Mouse (Mus musculus): Measurements from ENCODE around the gene Fads2. TPM values are rescaled to one million over a fixed set of nuclear protein-coding genes. Genes with fewer than 3 reads are reported as not detected.

Fads2 gene
- polyA plus RNA-seq, 1 experiment: 115 TPM

- no peak overlapping the region for H3K27ac ChIP-seq (ENCODE audit: insufficient read depth, low read length)
- TF ChIP-seq POLR2A (IDR thresholded peaks at IDR 0.05; ENCODE audit: borderline replicate concordance, insufficient read depth, low read length) (no peak), CTCF (IDR thresholded peaks at IDR 0.05; ENCODE audit: borderline replicate concordance, insufficient read depth, low read depth, low read length) (no peak)
- DNase-seq: no peak
- H3K4me3 ChIP-seq (replicated peaks; ENCODE audit: insufficient read depth, low read depth, low read length): no peak overlapping the region
- WGBS: 82% methylated on average over 1 of the region's 1 CpGs
- no peaks in the 10 kb centered on the region for H3K4me1 ChIP-seq (ENCODE audit: control insufficient read depth, insufficient read depth, low read length)
- no peaks in the 10 kb centered on the region for H3K27me3 ChIP-seq (ENCODE audit: control insufficient read depth, insufficient read depth, low read length)
These were observed 6.6 kb upstream of the Fads2 start for GRCm38 (mm10) chr19:10108129-10108528.

- 84% methylated on average over 5 of the region's 5 CpGs for WGBS
- no peak for TF ChIP-seq CTCF (IDR thresholded peaks at IDR 0.05; ENCODE audit: borderline replicate concordance, insufficient read depth, low read depth, low read length)
- TF ChIP-seq POLR2A (IDR thresholded peaks at IDR 0.05; ENCODE audit: borderline replicate concordance, insufficient read depth, low read length): no peak
- no peak for DNase-seq
These were observed 5.6 kb upstream of the Fads2 start for GRCm38 (mm10) chr19:10107051-10107611.

GRCm38 (mm10) chr19:10106634-10107033, 5.1 kb upstream of the Fads2 start:
- H3K27me3 ChIP-seq (ENCODE audit: control insufficient read depth, insufficient read depth, low read length): no peaks in the 10 kb centered on the region
- no peak for TF ChIP-seq CTCF (IDR thresholded peaks at IDR 0.05; ENCODE audit: borderline replicate concordance, insufficient read depth, low read depth, low read length)
- no peak for DNase-seq
- H3K27ac ChIP-seq (ENCODE audit: insufficient read depth, low read length): no peak overlapping the region
- 89% methylated on average over 2 of the region's 2 CpGs for WGBS
- H3K4me1 ChIP-seq (ENCODE audit: control insufficient read depth, insufficient read depth, low read length): no peaks in the 10 kb centered on the region
- no peak overlapping the region for H3K4me3 ChIP-seq (replicated peaks; ENCODE audit: insufficient read depth, low read depth, low read length)

More at GRCm38 (mm10) chr19:10107051-10107611, 5.6 kb upstream of the Fads2 start:
- H3K27ac ChIP-seq (ENCODE audit: insufficient read depth, low read length): no peak overlapping the region
- no peaks in the 10 kb centered on the region for H3K4me1 ChIP-seq (ENCODE audit: control insufficient read depth, insufficient read depth, low read length)
- H3K27me3 ChIP-seq (ENCODE audit: control insufficient read depth, insufficient read depth, low read length): no peaks in the 10 kb centered on the region
- H3K4me3 ChIP-seq (replicated peaks; ENCODE audit: insufficient read depth, low read depth, low read length): no peak overlapping the region

GRCm38 (mm10) chr19:10105034-10105493, 3.5 kb upstream of the Fads2 start:
- Histone ChIP-seq H3K4me1 (ENCODE audit: control insufficient read depth, insufficient read depth, low read length) (no peaks in the 10 kb centered on the region), H3K4me3 (replicated peaks; ENCODE audit: insufficient read depth, low read depth, low read length) (no peak overlapping the region), H3K27me3 (ENCODE audit: control insufficient read depth, insufficient read depth, low read length) (no peaks in the 10 kb centered on the region), H3K27ac (ENCODE audit: insufficient read depth, low read length) (no peak overlapping the region)
- 92% methylated on average over 10 of the region's 10 CpGs for WGBS
- TF ChIP-seq POLR2A (IDR thresholded peaks at IDR 0.05; ENCODE audit: borderline replicate concordance, insufficient read depth, low read length): no peak
- no peak for TF ChIP-seq CTCF (IDR thresholded peaks at IDR 0.05; ENCODE audit: borderline replicate concordance, insufficient read depth, low read depth, low read length)
- no peak for DNase-seq

GRCm38 (mm10) chr19:10104234-10104633, 2.7 kb upstream of the Fads2 start:
- Histone ChIP-seq H3K27ac (ENCODE audit: insufficient read depth, low read length) (no peak overlapping the region), H3K27me3 (ENCODE audit: control insufficient read depth, insufficient read depth, low read length) (no peaks in the 10 kb centered on the region), H3K4me3 (replicated peaks; ENCODE audit: insufficient read depth, low read depth, low read length) (no peak overlapping the region), H3K4me1 (ENCODE audit: control insufficient read depth, insufficient read depth, low read length) (no peaks in the 10 kb centered on the region)
- no peak for DNase-seq
- WGBS: 57% methylated on average over 6 of the region's 6 CpGs
- TF ChIP-seq CTCF (IDR thresholded peaks at IDR 0.05; ENCODE audit: borderline replicate concordance, insufficient read depth, low read depth, low read length) (no peak), POLR2A (IDR thresholded peaks at IDR 0.05; ENCODE audit: borderline replicate concordance, insufficient read depth, low read length) (no peak)

- 6% methylated on average over 22 of the region's 25 CpGs for WGBS
- peak overlapping the region; percentile 45 for H3K4me3 ChIP-seq (replicated peaks; ENCODE audit: insufficient read depth, low read depth, low read length)
- H3K27me3 ChIP-seq (ENCODE audit: control insufficient read depth, insufficient read depth, low read length): no peaks in the 10 kb centered on the region
- H3K4me1 ChIP-seq (ENCODE audit: control insufficient read depth, insufficient read depth, low read length): no peaks in the 10 kb centered on the region
- no peak for TF ChIP-seq POLR2A (IDR thresholded peaks at IDR 0.05; ENCODE audit: borderline replicate concordance, insufficient read depth, low read length)
- TF ChIP-seq CTCF (IDR thresholded peaks at IDR 0.05; ENCODE audit: borderline replicate concordance, insufficient read depth, low read depth, low read length): no peak
- no peak for DNase-seq
- H3K27ac ChIP-seq (ENCODE audit: insufficient read depth, low read length): no peak overlapping the region
These were observed 631 bp upstream of the Fads2 start for GRCm38 (mm10) chr19:10102054-10102700.

- WGBS: 1% methylated on average over 21 of the region's 21 CpGs
- peak overlapping the region; percentile 45 for H3K4me3 ChIP-seq (replicated peaks; ENCODE audit: insufficient read depth, low read depth, low read length)
- H3K27me3 ChIP-seq (ENCODE audit: control insufficient read depth, insufficient read depth, low read length): no peaks in the 10 kb centered on the region
- peak; percentile 21; the same call in 1 of the 2 replicates for TF ChIP-seq CTCF (IDR thresholded peaks at IDR 0.05; ENCODE audit: borderline replicate concordance, insufficient read depth, low read depth, low read length)
- no peak for TF ChIP-seq POLR2A (IDR thresholded peaks at IDR 0.05; ENCODE audit: borderline replicate concordance, insufficient read depth, low read length)
- no peaks in the 10 kb centered on the region for H3K4me1 ChIP-seq (ENCODE audit: control insufficient read depth, insufficient read depth, low read length)
- DNase-seq: peak; percentile 43 to 44
- H3K27ac ChIP-seq (ENCODE audit: insufficient read depth, low read length): no peak overlapping the region
These were observed 895 bp downstream of the Fads2 start for GRCm38 (mm10) chr19:10100631-10101071.

- no peaks in the 10 kb centered on the region for H3K4me1 ChIP-seq (ENCODE audit: control insufficient read depth, insufficient read depth, low read length)
- WGBS: 64% methylated on average over 5 of the region's 5 CpGs
These were observed 3.7 kb downstream of the Fads2 start for GRCm38 (mm10) chr19:10097826-10098225.

More at GRCm38 (mm10) chr19:10097826-10098225, 3.7 kb downstream of the Fads2 start:
- DNase-seq: peak in 1 of 2 experiments; percentile 10
- Histone ChIP-seq H3K27me3 (ENCODE audit: control insufficient read depth, insufficient read depth, low read length) (no peaks in the 10 kb centered on the region), H3K4me3 (replicated peaks; ENCODE audit: insufficient read depth, low read depth, low read length) (no peak overlapping the region), H3K27ac (ENCODE audit: insufficient read depth, low read length) (no peak overlapping the region)
- no peak for TF ChIP-seq CTCF (IDR thresholded peaks at IDR 0.05; ENCODE audit: borderline replicate concordance, insufficient read depth, low read depth, low read length)

Measured in cerebellum, adult 2 months (tissue).